Mouse (Mus musculus): ENCODE results near the gene Rad51. TPM values are rescaled to one million over a fixed set of nuclear protein-coding genes. Genes with fewer than 3 reads are reported as not detected.
A peak's percentile ranks its signal among the peaks of the same experiment; 100 is the strongest.

Rad51 gene
- total and polyA plus RNA-seq, 3 experiments, result 18.6 to 87.5 (median 45.0) TPM

DNA sequence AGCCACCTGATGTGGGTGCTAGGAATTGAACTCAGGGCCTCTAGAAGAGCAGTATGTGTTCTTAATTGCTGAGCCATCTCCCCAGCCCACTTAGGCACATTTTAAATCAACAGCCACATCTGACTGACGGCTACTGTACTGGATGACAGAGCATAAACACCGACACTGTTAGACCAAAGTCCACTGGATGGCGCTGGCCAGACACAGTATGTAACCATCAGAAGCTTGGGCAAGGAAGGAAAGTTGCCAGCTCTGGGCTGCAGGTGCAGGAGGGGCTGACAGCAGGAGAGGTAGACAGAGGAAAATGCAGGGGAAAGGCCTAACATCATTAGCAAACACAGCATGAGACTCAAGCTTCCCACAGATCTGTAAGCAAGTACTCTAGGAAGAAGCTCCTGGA is 64.2 kb downstream of the Rad51 start:
- no peaks in the 10 kb centered on the region; the same call in 1 of the 2 replicates for H3K79me2 ChIP-seq (replicated peaks; ENCODE audit: control insufficient read depth, extremely low read depth, insufficient read depth, poor library complexity, severe bottlenecking)
- H3K36me3 ChIP-seq (replicated peaks in 1 of 2; ENCODE audit: control insufficient read depth in 1 of 2, insufficient read depth in 1 of 2, low read length in 1 of 2), result peaks cover 19 to 39% of the 10 kb centered on the region in 2 experiments
- peak overlapping the region; percentile 85 for H3K4me2 ChIP-seq (ENCODE audit: insufficient read depth, low read depth, poor library complexity, severe bottlenecking)
- peaks cover 34 to 78% of the 10 kb centered on the region in 2 experiments for H3K4me1 ChIP-seq (ENCODE audit: control insufficient read depth in 1 of 2, insufficient read depth in 2 of 2)
- in situ Hi-C loops (cut with MboI; ENCODE audit: low pct_ligation_motif_present, low pct_unique_long_range_greater_than_20kb, low sequenced_read_pairs), result loop anchor here (25.0 kb wide), 2 partner anchors 289 to 414 kb away; partner anchors contain the start of genes Ccdc9b and Phgr1
- peak overlapping the region; percentile 81 for H3K27ac ChIP-seq (ENCODE audit: insufficient read depth, low read depth)
- DNase-seq (ENCODE audit: extremely low read depth), result no peak
- H3K9me3 ChIP-seq (replicated peaks; ENCODE audit: low read length), result peaks cover 5% of the 10 kb centered on the region
- 0 out of 2 replicates have a peak overlapping the region, but pooled peaks have one; percentile 62 for H3K9ac ChIP-seq (ENCODE audit: insufficient read depth, low read depth)
- peak overlapping the region; percentile 20 to 54 (median 29) for H3K4me3 ChIP-seq (replicated peaks in 1 of 3; ENCODE audit: low read depth in 2 of 3, low read length in 2 of 3, poor library complexity in 1 of 3)
- TF ChIP-seq MYC (IDR thresholded peaks at IDR 0.05; ENCODE audit: low read depth, low read length), result 0 out of 2 replicates have a peak, but pooled peaks have one; percentile 13
- no peak for TF ChIP-seq ZNF384 (IDR thresholded peaks at IDR 0.05; ENCODE audit: low read depth, low read length)
- 0 out of 2 replicates have a peak, but pooled peaks have one; percentile 2 for TF ChIP-seq RCOR1 (conservative IDR thresholded peaks at IDR 0.05; ENCODE audit: low read depth, low read length)
- no peak for TF ChIP-seq ZMIZ1 (IDR thresholded peaks at IDR 0.05; ENCODE audit: low read depth, low read length)
- TF ChIP-seq SMC3 (IDR thresholded peaks at IDR 0.05; ENCODE audit: low read depth, low read length), result peak; percentile 13; the same call in 1 of the 2 replicates
- no peak for TF ChIP-seq IRF4 (IDR thresholded peaks at IDR 0.05; ENCODE audit: low read depth, low read length)
- TF ChIP-seq SIN3A (IDR thresholded peaks at IDR 0.05; ENCODE audit: low read length), result no peak; the same call in 1 of the 2 replicates
- peak in 1 of 2 experiments; percentile 53; a peak in 2 of 4 replicates for TF ChIP-seq CTCF (conservative IDR thresholded peaks at IDR 0.05 in 1 of 2, IDR thresholded peaks at IDR 0.05 in 1 of 2; ENCODE audit: low read depth in 2 of 2, low read length in 2 of 2)
- TF ChIP-seq BHLHE40 (IDR thresholded peaks at IDR 0.05; ENCODE audit: low read depth, low read length), result no peak
- H3K27me3 ChIP-seq (replicated peaks), result no peaks in the 10 kb centered on the region
- dilution Hi-C loops (cut with MboI; ENCODE audit: extremely low pct_ligation_motif_present, extremely low pct_unique_long_range_greater_than_20kb, low sequenced_read_pairs), result no loop called here

- H3K4me2 ChIP-seq (ENCODE audit: insufficient read depth, low read depth, poor library complexity, severe bottlenecking), result peak overlapping the region; percentile 85; the same call in 1 of the 2 replicates
- no peaks in the 10 kb centered on the region; the same call in 1 of the 2 replicates for H3K79me2 ChIP-seq (replicated peaks; ENCODE audit: control insufficient read depth, extremely low read depth, insufficient read depth, poor library complexity, severe bottlenecking)
- no peaks in the 10 kb centered on the region for H3K27me3 ChIP-seq (replicated peaks)
- H3K27ac ChIP-seq (ENCODE audit: insufficient read depth, low read depth), result peak overlapping the region; percentile 81
- dilution Hi-C loops (cut with MboI; ENCODE audit: extremely low pct_ligation_motif_present, extremely low pct_unique_long_range_greater_than_20kb, low sequenced_read_pairs) (no loop called here), in situ Hi-C loops (cut with MboI; ENCODE audit: low pct_ligation_motif_present, low pct_unique_long_range_greater_than_20kb, low sequenced_read_pairs) (loop anchor here (25.0 kb wide), 2 partner anchors 290 to 415 kb away; partner anchors contain the start of genes Ccdc9b and Phgr1)
- H3K9ac ChIP-seq (ENCODE audit: insufficient read depth, low read depth), result no peak overlapping the region
- peaks cover 22 to 38% of the 10 kb centered on the region in 2 experiments for H3K36me3 ChIP-seq (replicated peaks in 1 of 2; ENCODE audit: control insufficient read depth in 1 of 2, insufficient read depth in 1 of 2, low read length in 1 of 2)
- H3K9me3 ChIP-seq (replicated peaks; ENCODE audit: low read length), result peaks cover 5% of the 10 kb centered on the region
- DNase-seq (ENCODE audit: extremely low read depth), result peak; percentile 65
- peak overlapping the region in 2 of 3 experiments; percentile 29 to 54 for H3K4me3 ChIP-seq (replicated peaks in 1 of 3; ENCODE audit: low read depth in 2 of 3, low read length in 2 of 3, poor library complexity in 1 of 3)
- H3K4me1 ChIP-seq (ENCODE audit: control insufficient read depth in 1 of 2, insufficient read depth in 2 of 2), result peaks cover 28 to 71% of the 10 kb centered on the region in 2 experiments
- TF ChIP-seq NELFE (IDR thresholded peaks at IDR 0.05; ENCODE audit: low read depth, low read length) (no peak), SMC3 (IDR thresholded peaks at IDR 0.05; ENCODE audit: low read depth, low read length) (no peak), MAX (IDR thresholded peaks at IDR 0.05; ENCODE audit: low read length) (peak; percentile 27; the same call in 1 of the 2 replicates), ETS1 (conservative IDR thresholded peaks at IDR 0.05; ENCODE audit: low read depth, low read length) (peak; percentile 60), USF2 (conservative IDR thresholded peaks at IDR 0.05; ENCODE audit: low read depth, low read length) (no peak), MAFK (IDR thresholded peaks at IDR 0.05; ENCODE audit: insufficient replicate concordance, low read length) (no peak), IRF4 (IDR thresholded peaks at IDR 0.05; ENCODE audit: low read depth, low read length) (no peak), MAZ (IDR thresholded peaks at IDR 0.05; ENCODE audit: low read depth, low read length) (no peak), PAX5 (IDR thresholded peaks at IDR 0.05; ENCODE audit: low read length) (no peak), RCOR1 (conservative IDR thresholded peaks at IDR 0.05; ENCODE audit: low read depth, low read length) (no peak), MYC (IDR thresholded peaks at IDR 0.05; ENCODE audit: low read depth, low read length) (no peak), CTCF (conservative IDR thresholded peaks at IDR 0.05 in 1 of 2, IDR thresholded peaks at IDR 0.05 in 1 of 2; ENCODE audit: low read depth in 2 of 2, low read length in 2 of 2) (no peak), TBP (conservative IDR thresholded peaks at IDR 0.05; ENCODE audit: low read depth, low read length) (0 out of 2 replicates have a peak, but pooled peaks have one; percentile 33), POLR2AphosphoS2 (IDR thresholded peaks at IDR 0.05; ENCODE audit: low read depth, low read length) (no peak), USF1 (IDR thresholded peaks at IDR 0.05; ENCODE audit: low read depth, low read length) (no peak), TCF12 (IDR thresholded peaks at IDR 0.05; ENCODE audit: low read depth, low read length) (peak; percentile 52; the same call in 1 of the 2 replicates), KAT2A (IDR thresholded peaks at IDR 0.05; ENCODE audit: insufficient replicate concordance, low read length) (no peak), RAD21 (IDR thresholded peaks at IDR 0.05; ENCODE audit: low read depth, low read length) (no peak), EP300 (IDR thresholded peaks at IDR 0.05; ENCODE audit: low read length) (peak; percentile 51), NRF1 (IDR thresholded peaks at IDR 0.05; ENCODE audit: low read depth, low read length) (no peak), MEF2A (IDR thresholded peaks at IDR 0.05; ENCODE audit: borderline replicate concordance, low read depth, low read length) (no peak), ZKSCAN1 (IDR thresholded peaks at IDR 0.05; ENCODE audit: borderline replicate concordance, low read depth, low read length) (no peak), ZNF384 (IDR thresholded peaks at IDR 0.05; ENCODE audit: low read depth, low read length) (no peak), JUND (conservative IDR thresholded peaks at IDR 0.05; ENCODE audit: low read depth, low read length) (no peak), BHLHE40 (IDR thresholded peaks at IDR 0.05; ENCODE audit: low read depth, low read length) (no peak), JUN (IDR thresholded peaks at IDR 0.05; ENCODE audit: insufficient read depth, low read depth, low read length) (no peak), MXI1 (IDR thresholded peaks at IDR 0.05; ENCODE audit: low read depth, low read length) (peak; percentile 46; the same call in 1 of the 2 replicates), POLR2A (IDR thresholded peaks at IDR 0.05; ENCODE audit: low read depth, low read length) (no peak)
Measured at GRCm38 (mm10) chr2:119177384-119177939, 64.9 kb downstream of the Rad51 start.

Measured in CH12.LX (cell line).